Mouse (Mus musculus): ENCODE measurements at regions not wholly inside any gene's neighbourhood (a gene's known extent, or its start where the extent isn't known, plus 50 kb on each side); places are given as distances from the start of the nearest gene placed in this dataset.

GRCm38 (mm10) chr11:117046636-117047035 is 68.3 kb upstream of the Sec14l1 start:
- no peaks in the 10 kb centered on the region for H3K27me3 ChIP-seq (ENCODE audit: insufficient read depth, low read length)
- H3K4me3 ChIP-seq (replicated peaks; ENCODE audit: low read depth, low read length), result no peak overlapping the region
- WGBS, result 77% methylated on average over 5 of the region's 5 CpGs
- no peak for DNase-seq (ENCODE audit: low spot score)
- no peaks in the 10 kb centered on the region for H3K36me3 ChIP-seq (ENCODE audit: insufficient read depth, low read length)
- no peaks in the 10 kb centered on the region for H3K9me3 ChIP-seq (replicated peaks; ENCODE audit: low read length)
- no peak for ATAC-seq (replicated peaks; ENCODE audit: low FRiP score, low read depth)
- no peak overlapping the region for H3K9ac ChIP-seq (ENCODE audit: low read depth, low read length)
- H3K4me2 ChIP-seq (ENCODE audit: low read length), result no peak overlapping the region
- H3K4me1 ChIP-seq (replicated peaks; ENCODE audit: insufficient read depth, low read length), result 0 out of 2 replicates have a peak, but pooled peaks cover 7% of the 10 kb centered on the region
- no peak for TF ChIP-seq CTCF (IDR thresholded peaks at IDR 0.05; ENCODE audit: low read depth)
- H3K27ac ChIP-seq, result no peak overlapping the region

GRCm38 (mm10) chr11:117047172-117047950 is 67.6 kb upstream of the Sec14l1 start:
- DNase-seq (ENCODE audit: low spot score) (peak; percentile 62), ATAC-seq (replicated peaks; ENCODE audit: low FRiP score, low read depth) (no peak)
- no peak overlapping the region for H3K9ac ChIP-seq (ENCODE audit: low read depth, low read length)
- 0 out of 2 replicates have a peak, but pooled peaks cover 2% of the 10 kb centered on the region for H3K4me1 ChIP-seq (replicated peaks; ENCODE audit: insufficient read depth, low read length)
- no peak overlapping the region for H3K4me3 ChIP-seq (replicated peaks; ENCODE audit: low read depth, low read length)
- no peak for TF ChIP-seq CTCF (IDR thresholded peaks at IDR 0.05; ENCODE audit: low read depth)
- no peak overlapping the region for H3K27ac ChIP-seq
- 29% methylated on average over 22 of the region's 22 CpGs for WGBS
- no peaks in the 10 kb centered on the region for H3K27me3 ChIP-seq (ENCODE audit: insufficient read depth, low read length)
- no peaks in the 10 kb centered on the region for H3K36me3 ChIP-seq (ENCODE audit: insufficient read depth, low read length)
- no peaks in the 10 kb centered on the region for H3K9me3 ChIP-seq (replicated peaks; ENCODE audit: low read length)
- no peak overlapping the region for H3K4me2 ChIP-seq (ENCODE audit: low read length)

- DNase-seq (ENCODE audit: low spot score), result no peak
- Histone ChIP-seq H3K9ac (ENCODE audit: low read depth, low read length) (no peak overlapping the region), H3K4me1 (replicated peaks; ENCODE audit: insufficient read depth, low read length) (no peaks in the 10 kb centered on the region), H3K27me3 (ENCODE audit: insufficient read depth, low read length) (no peaks in the 10 kb centered on the region), H3K27ac (no peak overlapping the region), H3K4me2 (ENCODE audit: low read length) (no peak overlapping the region), H3K9me3 (replicated peaks; ENCODE audit: low read length) (no peaks in the 10 kb centered on the region), H3K4me3 (replicated peaks; ENCODE audit: low read depth, low read length) (no peak overlapping the region), H3K36me3 (ENCODE audit: insufficient read depth, low read length) (no peaks in the 10 kb centered on the region)
- TF ChIP-seq CTCF (IDR thresholded peaks at IDR 0.05; ENCODE audit: low read depth), result peak; percentile 56
- 82% methylated on average over 3 of the region's 3 CpGs for WGBS
- no peak for ATAC-seq (replicated peaks; ENCODE audit: low FRiP score, low read depth)
Measured at GRCm38 (mm10) chr11:117048911-117049310, 66.1 kb upstream of the Sec14l1 start.

DNA sequence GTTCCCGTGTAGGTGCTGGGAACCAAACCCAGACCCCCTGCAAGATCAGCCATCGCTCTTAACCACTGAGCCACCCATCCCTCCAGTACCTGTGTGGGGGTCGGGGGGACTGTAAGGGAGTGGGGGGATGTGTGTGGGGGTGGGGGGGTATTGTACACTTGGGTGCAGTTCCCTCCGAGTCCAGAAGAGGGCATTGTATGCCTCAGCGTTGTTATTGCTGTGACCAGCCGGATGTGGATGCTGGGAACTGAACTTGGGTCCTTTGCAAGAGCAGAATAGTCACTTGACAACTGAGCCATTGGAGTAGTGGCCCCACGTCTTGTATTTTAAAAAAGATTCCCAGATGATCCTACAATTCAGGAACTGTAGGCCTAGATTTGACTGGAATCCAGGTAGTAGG is 64.2 kb upstream of the Sec14l1 start:
- no peaks in the 10 kb centered on the region for H3K27me3 ChIP-seq (ENCODE audit: insufficient read depth, low read length)
- no peak overlapping the region for H3K9ac ChIP-seq (ENCODE audit: low read depth, low read length)
- no peak for ATAC-seq (replicated peaks; ENCODE audit: low FRiP score, low read depth)
- H3K4me1 ChIP-seq (replicated peaks; ENCODE audit: insufficient read depth, low read length), result no peaks in the 10 kb centered on the region
- TF ChIP-seq CTCF (IDR thresholded peaks at IDR 0.05; ENCODE audit: low read depth), result no peak
- H3K4me2 ChIP-seq (ENCODE audit: low read length), result no peak overlapping the region
- no peak overlapping the region for H3K27ac ChIP-seq
- no peak overlapping the region for H3K4me3 ChIP-seq (replicated peaks; ENCODE audit: low read depth, low read length)
- H3K9me3 ChIP-seq (replicated peaks; ENCODE audit: low read length), result no peaks in the 10 kb centered on the region
- DNase-seq (ENCODE audit: low spot score), result no peak
- 95% methylated on average over 7 of the region's 7 CpGs for WGBS
- H3K36me3 ChIP-seq (ENCODE audit: insufficient read depth, low read length), result no peaks in the 10 kb centered on the region

- Histone ChIP-seq H3K9me3 (replicated peaks; ENCODE audit: low read length) (no peaks in the 10 kb centered on the region), H3K27me3 (ENCODE audit: insufficient read depth, low read length) (no peaks in the 10 kb centered on the region), H3K9ac (ENCODE audit: low read depth, low read length) (no peak overlapping the region), H3K27ac (no peak overlapping the region), H3K4me2 (ENCODE audit: low read length) (no peak overlapping the region), H3K36me3 (ENCODE audit: insufficient read depth, low read length) (no peaks in the 10 kb centered on the region), H3K4me3 (replicated peaks; ENCODE audit: low read depth, low read length) (no peak overlapping the region), H3K4me1 (replicated peaks; ENCODE audit: insufficient read depth, low read length) (no peaks in the 10 kb centered on the region)
- no peak; the same call in 1 of the 2 replicates for ATAC-seq (replicated peaks; ENCODE audit: low FRiP score, low read depth)
- 13% methylated on average over 9 of the region's 9 CpGs for WGBS
- peak; percentile 91 for TF ChIP-seq CTCF (IDR thresholded peaks at IDR 0.05; ENCODE audit: low read depth)
- DNase-seq (ENCODE audit: low spot score), result peak; percentile 88
Measured at GRCm38 (mm10) chr11:117056958-117057357, 58.0 kb upstream of the Sec14l1 start.

- H3K4me3 ChIP-seq (replicated peaks; ENCODE audit: low read depth, low read length), result no peak overlapping the region
- no peak overlapping the region for H3K27ac ChIP-seq
- no peak overlapping the region for H3K9ac ChIP-seq (ENCODE audit: low read depth, low read length)
- no peak overlapping the region for H3K4me2 ChIP-seq (ENCODE audit: low read length)
- ATAC-seq (replicated peaks; ENCODE audit: low FRiP score, low read depth), result peak; percentile 40; the same call in 1 of the 2 replicates
- no peaks in the 10 kb centered on the region for H3K4me1 ChIP-seq (replicated peaks; ENCODE audit: insufficient read depth, low read length)
- WGBS, result 38% methylated on average over 7 of the region's 7 CpGs
- no peaks in the 10 kb centered on the region for H3K9me3 ChIP-seq (replicated peaks; ENCODE audit: low read length)
- H3K27me3 ChIP-seq (ENCODE audit: insufficient read depth, low read length), result no peaks in the 10 kb centered on the region
- DNase-seq (ENCODE audit: low spot score), result peak; percentile 79
- H3K36me3 ChIP-seq (ENCODE audit: insufficient read depth, low read length), result no peaks in the 10 kb centered on the region
- peak; percentile 78 for TF ChIP-seq CTCF (IDR thresholded peaks at IDR 0.05; ENCODE audit: low read depth)
Measured at GRCm38 (mm10) chr11:117057451-117057850, 57.5 kb upstream of the Sec14l1 start.
